Mouse (Mus musculus) kidney, adult 2 months (tissue): ENCODE data around the gene Pomc.

Source experiments
- CTCF ChIP-seq: fragments of 200-500 bp; conservative IDR thresholded peaks from 2 replicates; pipeline ENCODE4 v1.5.1; 2011; ENCODE audit warnings: low read depth, mild to moderate bottlenecking, control low read depth, low read length, moderate library complexity, mixed read lengths; ENCODE audit not compliant: insufficient read depth, insufficient read length
- POLR2A ChIP-seq: fragments of 200-500 bp; IDR thresholded peaks from one replicate; pipeline ENCODE4 v1.6.1; 2011; ENCODE audit warnings: low read depth, low read length, control low read depth

DNA sequence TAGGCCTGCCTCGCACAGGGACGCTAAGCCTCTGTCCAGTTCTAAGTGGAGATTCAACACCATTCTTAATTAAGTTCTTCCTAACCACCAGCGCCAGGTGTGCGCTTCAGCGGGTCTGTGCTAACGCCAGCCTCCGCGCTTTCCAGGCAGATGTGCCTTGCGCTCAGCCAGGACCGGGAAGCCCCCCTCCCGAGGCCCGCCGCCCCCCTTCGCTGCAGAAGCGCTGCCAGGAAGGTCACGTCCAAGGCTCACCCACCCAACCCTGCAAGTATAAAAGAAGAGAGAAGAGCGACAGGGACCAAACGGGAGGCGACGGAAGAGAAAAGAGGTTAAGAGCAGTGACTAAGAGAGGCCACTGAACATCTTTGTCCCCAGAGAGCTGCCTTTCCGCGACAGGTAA is at the start of gene Pomc:
- TF ChIP-seq CTCF (no peak), POLR2A (no peak)
